Mouse (Mus musculus): ENCODE measurements around the gene Irak4.

Irak4 gene

DNA sequence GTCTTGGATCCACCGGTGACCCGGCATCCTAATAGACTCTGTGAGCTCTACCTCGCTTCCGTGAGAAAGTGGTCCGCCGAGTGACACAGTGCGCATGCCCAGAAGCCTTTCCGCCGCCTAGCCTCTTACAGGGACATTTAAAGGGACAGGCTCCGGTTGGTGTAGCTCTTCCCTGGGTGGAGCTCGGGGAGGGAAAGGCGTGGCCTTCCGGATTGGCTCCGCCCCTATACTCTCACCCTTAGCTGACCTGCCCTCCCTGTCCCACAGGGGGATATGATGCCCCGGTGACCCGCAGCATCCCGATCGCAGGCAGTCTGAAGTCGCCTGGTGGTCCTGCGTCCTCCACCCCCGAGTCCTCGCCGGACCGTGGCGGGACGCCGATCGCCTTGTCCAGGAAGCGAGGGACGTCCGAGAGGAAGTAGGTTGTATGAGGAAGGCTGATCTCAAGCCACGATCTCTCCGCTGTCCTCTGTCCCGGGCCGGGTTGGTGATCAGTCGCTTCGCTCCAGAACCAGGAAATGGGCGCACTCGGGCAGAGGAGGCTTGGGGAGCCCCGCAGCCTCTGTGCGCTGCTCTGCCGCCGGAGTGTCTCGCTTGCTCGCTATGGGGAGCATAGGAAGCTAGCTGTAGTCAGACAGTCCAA is at the start of gene Irak4, which contains the start of gene Pus7l:
Gene Irak4 (plus strand): TSS at position 235 of the 643 bp plus-strand sequence.
Gene Pus7l (minus strand): TSS at position 139 of the 643 bp plus-strand sequence.
- in situ Hi-C loops (cut with MboI; ENCODE audit: low sequenced_read_pairs) = no loop called here

DNA sequence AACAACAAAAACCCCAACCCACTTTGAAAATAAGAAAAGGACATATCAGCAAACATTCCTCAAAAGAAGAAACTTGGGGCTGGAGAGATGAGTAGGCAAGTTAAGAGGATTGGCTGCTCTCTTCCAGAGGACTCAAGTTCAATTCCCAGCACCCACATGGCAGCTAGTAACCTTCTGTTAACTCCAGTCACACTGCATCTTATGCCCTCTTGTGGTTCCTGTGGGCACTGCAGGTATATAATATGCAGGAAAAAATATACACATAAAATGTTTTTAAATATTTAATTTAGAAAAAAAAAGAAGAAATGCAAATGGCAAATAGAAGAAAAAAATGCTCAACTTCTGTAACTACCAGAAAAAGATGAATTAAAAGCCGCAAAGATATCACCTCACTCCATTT is 49.0 kb upstream of the Irak4 start:
- in situ Hi-C loops (cut with MboI; ENCODE audit: low sequenced_read_pairs) = no loop called here

DNA sequence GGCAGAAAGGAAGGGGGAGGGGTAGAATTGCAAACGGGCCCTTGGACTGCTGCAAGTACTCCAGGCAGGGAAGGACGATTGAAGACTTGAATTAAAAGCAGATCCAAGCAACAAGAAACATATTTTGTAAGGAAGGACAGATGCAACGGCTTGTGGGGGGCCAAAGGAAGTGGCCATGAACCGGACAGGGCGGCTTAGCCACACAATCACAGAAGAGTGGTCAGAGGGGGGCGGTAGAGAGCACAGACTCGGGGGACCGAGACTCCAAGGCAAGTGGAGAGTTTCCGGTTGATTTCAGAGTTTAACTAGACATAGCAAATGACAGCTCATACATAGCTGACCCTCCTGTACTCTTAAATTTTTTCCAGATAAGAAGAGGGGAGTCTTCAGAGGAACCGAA is 47.5 kb upstream of the Irak4 start:
- in situ Hi-C loops (cut with MboI; ENCODE audit: low sequenced_read_pairs) = no loop called here

DNA sequence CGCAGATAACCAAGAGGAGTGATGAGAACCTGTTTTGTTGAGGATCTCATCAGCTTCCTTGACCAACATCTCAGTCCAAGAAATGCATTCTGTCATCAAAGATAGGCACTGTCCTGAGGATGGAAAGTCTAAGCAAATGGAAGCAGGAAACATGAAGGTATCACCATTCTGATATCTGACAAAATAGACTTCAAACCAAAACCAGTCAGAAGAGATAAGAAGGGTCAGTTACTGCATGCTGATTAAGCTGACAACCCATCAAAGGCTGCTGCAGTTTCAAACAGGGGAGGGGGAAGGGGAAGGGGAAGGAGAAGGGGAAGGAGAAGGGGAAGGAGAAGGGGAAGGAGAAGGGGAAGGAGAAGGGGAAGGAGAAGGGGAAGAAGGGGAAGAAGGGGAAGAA is 44.2 kb upstream of the Irak4 start:
- in situ Hi-C loops (cut with MboI; ENCODE audit: low sequenced_read_pairs) = no loop called here

DNA sequence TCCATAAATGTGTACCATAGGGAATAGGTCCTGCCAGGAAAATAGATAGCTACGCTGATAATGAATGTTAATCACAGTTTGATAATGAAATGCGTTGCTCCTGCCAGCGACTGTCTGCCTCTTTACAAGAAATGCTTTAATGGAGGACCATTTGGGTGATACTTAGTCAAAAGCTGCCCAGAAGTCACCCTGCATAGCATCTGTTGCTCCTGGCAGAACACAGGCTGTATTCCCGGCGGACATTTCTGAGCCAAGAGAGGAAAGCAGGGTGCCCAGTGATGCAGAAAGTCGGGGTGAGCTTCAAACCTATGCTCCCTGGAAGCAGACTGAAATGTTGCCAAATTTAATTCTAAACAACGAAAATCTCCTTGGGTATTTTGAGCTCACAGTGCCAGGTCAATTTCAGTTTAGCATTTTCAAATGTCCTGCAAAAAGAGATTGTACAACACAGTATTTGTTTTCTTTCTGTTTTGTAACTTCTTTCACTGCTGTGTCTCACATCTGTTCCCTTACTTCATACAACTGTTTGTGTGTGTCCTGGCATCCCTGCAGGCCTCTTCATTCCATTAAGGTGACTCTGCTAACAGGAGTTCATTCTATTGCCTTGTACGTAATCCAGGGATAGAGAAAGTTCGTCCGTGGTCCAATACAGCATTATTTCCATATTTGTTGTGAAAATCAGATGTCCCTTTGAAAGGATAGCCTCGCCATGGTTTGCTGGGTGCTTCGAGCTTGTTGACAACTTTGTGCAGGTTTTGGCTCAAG is 39.8 kb upstream of the Irak4 start:
- in situ Hi-C loops (cut with MboI; ENCODE audit: low sequenced_read_pairs) = loop anchor here (25.0 kb wide), 1 partner anchor 166 kb away; no protein-coding TSS in a partner anchor

DNA sequence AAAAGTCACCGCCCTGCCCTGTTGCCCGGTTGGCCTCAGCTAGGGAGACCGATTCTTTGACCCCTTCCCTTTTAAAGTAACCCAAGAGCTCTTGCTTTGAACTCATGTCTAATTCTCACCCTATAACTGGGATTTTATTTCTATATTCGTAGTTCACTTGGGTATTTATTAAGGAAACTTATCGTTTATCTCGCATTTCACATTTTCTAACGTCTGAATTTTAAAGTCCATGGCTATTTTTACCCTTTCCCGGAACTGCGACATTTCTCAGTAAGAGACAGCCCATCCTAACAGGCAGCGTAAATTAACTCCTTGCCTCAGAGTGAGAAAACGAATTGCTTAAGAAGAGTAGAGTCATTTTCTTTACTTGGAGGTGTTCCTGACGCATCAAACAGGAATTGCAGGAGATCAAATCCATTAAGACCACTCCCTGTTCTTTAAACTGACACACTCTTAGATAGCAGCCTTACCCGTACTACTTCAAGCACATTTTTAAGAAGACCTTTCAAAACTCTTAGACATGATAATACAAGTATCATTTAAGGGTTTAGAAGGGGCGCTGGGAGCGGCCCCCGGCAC is 25.4 kb upstream of the Irak4 start:
- in situ Hi-C loops (cut with MboI; ENCODE audit: low sequenced_read_pairs) = loop anchor here (25.0 kb wide), 1 partner anchor 181 kb away; no protein-coding TSS in a partner anchor

DNA sequence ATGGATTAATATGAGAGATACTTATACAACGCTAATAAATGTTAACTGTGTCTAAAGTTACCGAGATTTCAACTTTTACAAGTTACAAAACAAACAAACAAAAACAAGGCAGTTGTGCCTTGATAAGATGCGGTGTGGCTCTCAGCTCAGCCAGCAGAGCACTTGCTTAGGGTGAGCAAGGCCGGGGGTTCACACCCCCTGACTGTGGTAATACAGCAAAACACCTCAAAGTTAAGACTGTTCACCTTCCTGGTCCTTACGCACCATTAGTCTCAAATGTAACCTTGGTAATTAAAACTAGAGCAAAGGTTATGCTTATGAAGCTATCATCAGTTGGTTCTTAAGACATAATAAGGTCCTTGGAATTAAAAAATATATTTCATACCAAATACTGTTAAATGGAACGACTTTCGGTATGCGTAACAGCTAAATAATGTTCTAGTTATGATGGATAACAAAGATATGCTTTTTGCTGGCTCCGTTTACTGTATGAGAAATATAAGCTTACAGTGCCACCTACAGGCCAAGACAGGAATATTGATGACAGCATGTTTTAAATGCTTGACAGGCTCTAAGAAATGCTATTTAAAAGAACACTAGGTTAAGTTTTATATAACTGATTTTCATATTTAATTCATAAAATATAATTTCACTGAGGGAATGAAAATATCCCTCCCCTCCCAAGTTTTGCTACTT is 23.1 kb upstream of the Irak4 start:
- in situ Hi-C loops (cut with MboI; ENCODE audit: low sequenced_read_pairs) = loop anchor here (10.0 to 25.0 kb wide), 2 partner anchors 183 to 256 kb away; no protein-coding TSS in a partner anchor

DNA sequence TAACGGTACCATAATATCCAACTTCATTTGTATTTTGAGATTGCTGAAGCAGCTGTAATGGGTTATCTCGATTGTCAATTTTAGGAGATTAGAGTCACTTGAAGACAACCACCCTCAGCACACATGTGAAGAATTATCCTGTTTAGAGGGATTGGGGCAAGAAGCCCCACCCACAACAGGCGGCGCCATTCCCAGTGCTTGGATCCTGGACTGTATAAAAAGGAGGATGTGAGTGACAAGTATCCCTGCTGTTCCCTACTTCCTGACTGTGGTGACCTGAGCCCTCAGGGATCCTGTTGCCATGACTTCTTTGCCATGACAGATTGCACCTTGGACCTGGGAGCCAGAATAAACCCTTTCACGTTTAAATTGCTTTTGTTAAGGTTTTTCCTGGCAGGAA is 22.5 kb upstream of the Irak4 start:
- in situ Hi-C loops (cut with MboI; ENCODE audit: low sequenced_read_pairs) = loop anchor here (10.0 to 25.0 kb wide), 2 partner anchors 184 to 256 kb away; no protein-coding TSS in a partner anchor

DNA sequence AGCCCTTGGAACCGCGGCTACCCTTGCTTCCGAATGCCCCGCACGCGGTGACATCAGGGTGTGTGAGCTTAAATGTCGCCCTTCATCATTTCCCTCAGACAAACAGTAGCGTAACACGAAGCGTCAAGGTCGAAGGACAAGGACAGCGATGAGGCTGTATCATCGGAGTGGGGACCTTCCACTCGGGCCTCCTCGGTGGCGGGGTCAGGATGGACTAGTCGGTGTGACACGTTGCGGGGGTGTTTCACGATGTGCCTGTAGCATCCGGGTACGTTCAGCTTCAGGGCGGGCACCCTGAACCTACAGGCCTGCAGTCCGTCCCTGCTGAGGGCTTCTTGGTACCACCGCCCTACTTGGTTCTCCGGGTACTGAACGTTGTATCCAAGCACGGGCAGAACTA is 20.2 kb upstream of the Irak4 start:
- in situ Hi-C loops (cut with MboI; ENCODE audit: low sequenced_read_pairs) = loop anchor here (10.0 to 25.0 kb wide), 2 partner anchors 186 to 258 kb away; no protein-coding TSS in a partner anchor

DNA sequence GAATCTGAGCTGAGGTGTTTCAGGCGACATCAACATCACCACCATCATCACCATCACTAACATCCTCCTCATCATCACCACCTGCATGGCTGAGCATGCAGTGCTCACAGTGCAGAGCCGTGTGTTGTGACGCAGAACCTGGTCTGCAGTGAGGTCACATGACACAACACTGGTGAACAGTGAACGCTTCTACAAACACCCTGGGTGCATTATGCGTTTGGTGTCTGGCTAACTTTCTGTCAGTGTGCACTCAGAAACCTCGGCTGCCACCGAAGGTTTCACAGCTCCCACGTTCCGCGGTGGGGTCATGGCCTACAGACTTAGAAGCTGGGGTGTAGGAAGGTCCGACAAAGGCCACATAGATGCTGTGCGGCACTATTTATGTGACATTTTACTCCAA is 18.5 kb upstream of the Irak4 start:
- in situ Hi-C loops (cut with MboI; ENCODE audit: low sequenced_read_pairs) = loop anchor here (10.0 to 25.0 kb wide), 2 partner anchors 188 to 260 kb away; no protein-coding TSS in a partner anchor

DNA sequence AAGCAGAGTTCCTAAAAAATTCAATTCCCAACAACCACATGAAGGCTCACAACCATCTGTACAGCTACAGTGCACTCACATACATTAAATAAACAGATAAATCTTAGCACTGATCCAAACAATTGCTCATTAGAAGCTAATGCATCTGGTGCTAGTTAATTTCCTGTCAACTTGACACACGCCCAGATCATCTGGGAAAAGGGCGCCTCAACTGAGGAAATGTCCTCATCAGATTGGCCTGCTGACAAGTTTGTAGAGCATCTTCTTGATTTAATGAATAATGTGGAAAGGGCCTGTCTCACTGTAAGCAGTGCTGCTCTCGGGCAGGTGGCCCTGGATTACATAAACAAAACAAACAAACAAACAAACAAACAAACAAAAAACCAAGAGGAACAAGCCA is 12.9 kb upstream of the Irak4 start:
- in situ Hi-C loops (cut with MboI; ENCODE audit: low sequenced_read_pairs) = no loop called here

DNA sequence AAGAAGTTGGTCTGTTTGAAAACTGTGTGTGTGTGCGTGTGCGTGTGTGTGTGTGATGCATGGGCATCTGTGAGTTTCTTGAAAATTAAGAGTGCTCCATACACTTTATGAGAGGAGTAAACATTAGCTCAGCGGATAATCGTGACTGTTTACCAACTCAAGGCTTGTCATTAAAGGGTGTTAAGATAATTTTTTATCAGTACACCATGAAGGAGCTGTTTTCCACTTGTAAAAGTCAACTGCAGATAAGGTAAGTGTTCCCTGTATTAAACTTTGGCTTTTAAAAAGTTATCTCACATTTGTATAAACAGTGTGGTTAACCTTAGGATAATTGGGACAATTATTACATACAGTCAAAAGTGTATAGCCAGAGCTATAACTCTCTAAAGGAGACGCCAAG is 11.1 kb upstream of the Irak4 start:
- in situ Hi-C loops (cut with MboI; ENCODE audit: low sequenced_read_pairs) = no loop called here

DNA sequence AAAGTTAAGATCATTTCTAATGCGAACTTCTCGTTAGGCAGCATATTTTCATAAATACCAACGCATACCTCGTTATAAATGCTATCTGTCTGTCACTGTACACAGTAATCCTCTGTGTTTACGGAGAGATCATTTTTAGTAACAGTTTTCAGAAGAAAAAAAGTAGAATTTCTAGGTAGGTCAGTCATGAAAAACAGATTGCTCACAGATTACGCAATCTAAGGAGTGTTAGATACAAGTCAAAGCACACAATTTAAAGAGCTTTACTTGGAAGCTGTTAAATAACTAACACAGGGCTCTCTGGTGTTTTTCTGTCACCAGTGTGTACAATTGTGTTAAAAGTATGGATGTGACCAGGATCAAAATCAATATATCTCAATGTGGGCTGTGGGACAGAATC is 10.5 kb upstream of the Irak4 start:
- in situ Hi-C loops (cut with MboI; ENCODE audit: low sequenced_read_pairs) = no loop called here

DNA sequence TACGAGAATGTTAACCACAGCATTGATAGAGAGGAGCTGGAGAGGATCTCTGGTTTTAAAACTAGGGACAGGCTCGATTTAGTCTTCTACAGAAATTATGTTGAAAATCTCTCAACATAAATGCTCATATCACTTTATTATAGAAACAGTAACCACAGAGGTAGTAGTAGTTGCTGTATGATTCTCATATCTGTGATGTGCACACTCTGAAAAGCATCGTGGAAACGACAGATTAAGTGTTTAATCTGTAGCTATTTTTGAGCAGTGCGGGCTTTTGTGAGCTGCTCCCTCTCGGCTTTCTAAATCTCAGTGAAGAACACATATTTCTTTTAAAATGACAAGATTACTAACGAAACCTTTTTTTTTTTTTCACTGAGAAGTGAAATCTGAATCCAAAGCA is 7.9 kb upstream of the Irak4 start:
- in situ Hi-C loops (cut with MboI; ENCODE audit: low sequenced_read_pairs) = no loop called here

DNA sequence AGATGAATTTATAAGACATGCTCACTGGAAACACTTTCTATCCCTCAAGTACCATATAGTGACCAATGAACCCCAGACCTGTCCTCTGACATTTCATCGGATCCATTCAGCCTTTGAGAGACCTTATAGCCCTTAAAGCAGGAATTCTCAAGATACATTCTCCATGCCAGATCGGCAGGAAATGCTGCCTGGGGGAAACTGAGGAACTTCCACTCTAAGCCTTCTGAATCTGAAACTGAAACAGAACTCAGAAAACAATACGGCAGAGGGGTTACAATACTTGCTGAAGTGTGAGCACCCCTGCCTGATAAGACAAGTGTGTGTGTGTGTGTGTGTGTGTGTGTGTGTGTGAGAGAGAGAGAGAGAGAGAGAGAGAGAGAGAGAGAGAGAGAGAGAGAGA is 4.1 kb upstream of the Irak4 start:
- in situ Hi-C loops (cut with MboI; ENCODE audit: low sequenced_read_pairs) = no loop called here

DNA sequence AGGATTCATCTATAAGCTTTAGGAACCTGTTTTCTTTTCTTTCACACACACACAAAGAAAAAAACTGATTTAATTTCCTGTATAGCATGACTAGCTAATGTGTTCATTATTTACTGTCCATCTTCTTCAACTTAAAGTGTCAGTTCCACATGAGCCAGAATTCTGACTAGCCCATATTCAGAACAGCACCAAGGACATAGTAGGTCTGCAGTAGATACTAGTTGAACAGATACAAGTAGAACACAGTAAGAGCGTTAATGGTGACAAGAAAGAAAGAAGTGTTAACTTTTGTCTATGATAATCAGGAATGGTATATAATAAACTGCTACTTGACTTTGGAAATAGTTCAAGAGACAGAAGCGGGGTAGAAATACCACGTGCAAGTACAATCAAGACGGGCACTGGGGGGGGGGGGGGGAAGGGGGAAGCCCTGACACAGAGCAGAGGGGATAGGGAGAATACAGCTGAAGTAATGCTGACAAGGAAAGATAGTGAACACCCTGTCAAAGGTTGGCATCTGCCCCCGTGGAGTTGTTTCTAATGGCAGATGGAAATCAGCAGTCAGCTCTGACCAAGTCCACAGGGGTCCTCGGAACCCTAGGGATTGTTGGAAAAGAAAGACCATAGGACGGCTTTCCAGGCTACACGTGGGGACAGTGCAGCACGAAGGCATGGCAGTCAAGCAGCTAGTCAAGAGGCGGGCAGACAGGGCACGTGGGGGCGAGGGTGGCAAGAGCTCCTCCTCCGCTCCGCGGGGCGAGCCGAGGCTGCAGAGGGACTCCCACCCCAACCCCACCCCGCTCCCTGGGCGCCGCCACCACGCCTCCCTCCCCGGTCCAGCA is 655 bp upstream of the Irak4 start:
- in situ Hi-C loops (cut with MboI; ENCODE audit: low sequenced_read_pairs) = no loop called here

DNA sequence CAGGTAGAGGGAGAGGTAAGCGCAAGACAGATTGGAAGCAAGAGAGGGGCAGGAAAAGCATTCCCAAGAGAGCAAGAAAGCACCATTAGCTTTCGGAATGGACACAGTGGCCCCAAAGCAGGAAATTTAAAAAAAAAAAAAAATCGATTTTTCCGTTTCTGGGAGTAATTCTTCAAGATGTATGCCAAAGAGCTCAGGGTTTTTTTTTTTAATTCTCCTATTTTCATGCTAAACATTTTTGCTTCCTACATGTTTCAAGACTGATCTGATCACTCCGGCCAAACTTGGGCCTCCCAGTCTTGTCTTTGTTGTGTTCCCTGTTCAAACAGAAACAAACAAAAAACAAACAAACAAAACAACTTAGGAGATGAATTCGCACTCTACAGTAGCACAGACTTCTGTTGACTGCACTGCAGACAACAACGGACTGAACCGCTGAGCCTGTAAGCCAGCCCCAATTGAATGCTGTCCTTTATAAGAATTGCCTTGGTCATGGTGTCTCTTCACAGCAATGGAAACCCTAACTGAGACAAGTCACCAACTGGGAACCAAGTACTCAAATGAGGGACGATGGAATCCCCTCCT is 701 bp downstream of the Irak4 start:
- in situ Hi-C loops (cut with MboI; ENCODE audit: low sequenced_read_pairs) = no loop called here

DNA sequence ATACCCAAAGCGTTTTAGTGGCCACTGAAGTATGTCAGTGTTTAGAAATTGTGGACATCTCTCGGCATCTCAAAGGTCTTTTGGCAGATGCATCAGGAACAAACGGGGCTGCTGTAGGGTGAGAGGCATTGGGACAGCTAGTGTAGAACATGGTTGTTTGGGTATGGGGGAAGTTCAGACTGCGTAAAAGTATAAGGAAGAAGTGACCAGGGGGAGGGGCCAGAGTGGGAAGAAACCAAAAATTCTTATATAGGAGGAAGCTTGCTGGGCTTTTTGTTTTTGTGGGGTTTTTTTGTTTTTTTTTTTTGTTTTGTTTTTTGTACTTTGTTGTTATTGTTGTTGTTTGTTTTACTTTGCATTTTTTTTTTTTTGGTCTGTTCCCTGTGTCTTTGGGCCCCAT is 1.4 kb downstream of the Irak4 start:
- in situ Hi-C loops (cut with MboI; ENCODE audit: low sequenced_read_pairs) = no loop called here

DNA sequence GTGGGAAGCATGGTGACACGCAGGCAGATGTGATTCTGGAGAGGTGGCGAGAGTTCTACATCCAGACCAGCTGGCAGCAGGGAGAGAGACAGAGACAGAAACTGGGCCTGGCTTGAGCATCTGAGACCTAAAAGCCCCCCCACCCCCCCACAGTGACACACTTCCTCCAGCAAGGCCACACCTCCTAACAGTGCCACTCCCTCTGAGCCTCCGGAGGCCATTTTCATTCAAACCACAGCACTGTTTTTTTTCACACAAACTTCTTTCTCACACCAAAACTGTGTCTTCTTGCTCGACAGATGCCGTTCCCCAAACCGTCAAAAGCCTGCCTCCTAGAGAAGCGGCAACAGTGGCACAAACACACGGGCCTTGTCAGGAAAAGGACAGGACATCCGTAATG is 10.1 kb downstream of the Irak4 start:
- in situ Hi-C loops (cut with MboI; ENCODE audit: low sequenced_read_pairs) = no loop called here

DNA sequence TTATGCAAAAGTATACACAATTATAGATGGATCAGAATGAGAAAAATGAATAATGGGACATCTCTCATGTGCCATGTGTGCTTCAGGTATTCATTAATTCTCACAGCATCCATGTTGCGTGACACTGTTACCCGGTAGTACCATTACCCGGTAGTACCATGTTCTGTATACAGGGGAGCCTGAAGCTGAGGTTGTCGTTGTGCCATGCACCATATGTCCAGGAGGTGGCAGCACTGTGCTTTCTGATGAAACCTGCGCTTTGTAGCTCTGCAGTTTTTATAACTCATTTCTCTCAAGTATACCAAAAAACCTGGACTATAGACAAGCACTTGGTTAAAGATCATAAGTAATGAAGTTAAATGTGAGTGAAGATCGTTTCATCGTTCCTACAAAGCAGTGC is 14.0 kb downstream of the Irak4 start:
- in situ Hi-C loops (cut with MboI; ENCODE audit: low sequenced_read_pairs) = no loop called here

All from CH12F3 (cell line).